Mouse (Mus musculus) lung, embryonic 15.5 days (tissue): Measurements from ENCODE around the gene Dmap1. TPM values are rescaled to one million over a fixed set of nuclear protein-coding genes. Genes with fewer than 3 reads are reported as not detected.

Experiments used
- ATAC-seq: fragments of 200-750 bp; cut with Nextera tagmentation; 2 replicates; pipeline ENCODE4 v1.8.0; 2017; ENCODE audit warnings: moderate number of reproducible peaks, borderline replicate concordance; ENCODE audit not compliant: low FRiP score, low TSS enrichment; ENCODE audit errors: extremely low read depth
- H3K27ac ChIP-seq: fragments of 300-500 bp; sonication (generic); 2 replicates; pipeline ENCODE4 v1.5.1; 2015; ENCODE audit warnings: moderate library complexity, mild to moderate bottlenecking, inconsistent platforms
- H3K27me3 ChIP-seq: fragments of 300-500 bp; sonication (generic); 2 replicates; pipeline ENCODE4 v1.6.1; 2015; ENCODE audit warnings: inconsistent platforms
- H3K36me3 ChIP-seq: fragments of 300-500 bp; sonication (generic); 2 replicates; pipeline ENCODE4 v1.6.1; 2015; ENCODE audit warnings: inconsistent platforms
- H3K4me1 ChIP-seq: fragments of 300-500 bp; sonication (generic); 2 replicates; pipeline ENCODE4 v1.6.1; 2015; ENCODE audit warnings: inconsistent platforms
- H3K4me2 ChIP-seq: fragments of 300-500 bp; sonication (generic); 2 replicates; pipeline ENCODE4 v1.6.1; 2015; ENCODE audit warnings: inconsistent platforms, mild to moderate bottlenecking, moderate library complexity
- H3K4me3 ChIP-seq: fragments of 300-500 bp; sonication (generic); 2 replicates; pipeline ENCODE4 v1.5.1; 2015; ENCODE audit warnings: mild to moderate bottlenecking, inconsistent platforms
- H3K9ac ChIP-seq: fragments of 300-500 bp; sonication (generic); 2 replicates; pipeline ENCODE4 v1.6.1; 2015; ENCODE audit warnings: inconsistent platforms
- H3K9me3 ChIP-seq: fragments of 300-500 bp; sonication (generic); 2 replicates; pipeline ENCODE4 v1.6.1; 2016; ENCODE audit warnings: inconsistent platforms
- WGBS: fragments of 180-500 bp; shearing (Covaris S2); methylation state at CpG from one replicate; pipeline ENCODE4 v1.1.7; 2015; 5-methylcytosine and 5-hydroxymethylcytosine counted together
- polyA plus RNA-seq: library from polyadenylated mRNA; unstranded; fragments of >200 nt; fragmentation: Nextera tagmentation; extraction: Ambion mirVana; gene quantifications from 2 replicates; pipeline ENCODE4 v1.2.1, GENCODE M21; 2015

Dmap1 gene
- polyA plus RNA-seq, 1 experiment from 2014 or later, result 58.7 TPM

GRCm38 (mm10) chr4:117654016-117654702 is 27.9 kb downstream of the Dmap1 start:
- no peak overlapping the region for H3K27ac ChIP-seq
- no peaks in the 10 kb centered on the region for H3K9me3 ChIP-seq
- 30% methylated on average over 10 of the region's 10 CpGs for WGBS
- H3K4me2 ChIP-seq, result no peak overlapping the region
- no peaks in the 10 kb centered on the region for H3K27me3 ChIP-seq
- H3K4me3 ChIP-seq, result no peak overlapping the region
- H3K4me1 ChIP-seq, result no peaks in the 10 kb centered on the region
- no peak for ATAC-seq
- H3K36me3 ChIP-seq, result no peaks in the 10 kb centered on the region; the same call in 1 of the 2 replicates
- no peak overlapping the region for H3K9ac ChIP-seq

- H3K4me1 ChIP-seq, result no peaks in the 10 kb centered on the region
- no peak overlapping the region for H3K27ac ChIP-seq
- H3K36me3 ChIP-seq, result no peaks in the 10 kb centered on the region; the same call in 1 of the 2 replicates
- no peak overlapping the region for H3K4me3 ChIP-seq
- no peaks in the 10 kb centered on the region for H3K9me3 ChIP-seq
- WGBS, result 54% methylated on average over 5 of the region's 5 CpGs
- no peaks in the 10 kb centered on the region for H3K27me3 ChIP-seq
- no peak overlapping the region for H3K4me2 ChIP-seq
- H3K9ac ChIP-seq, result no peak overlapping the region
- no peak for ATAC-seq
Observed at GRCm38 (mm10) chr4:117652727-117653126, 29.3 kb downstream of the Dmap1 start.

GRCm38 (mm10) chr4:117651626-117652101 is 30.4 kb downstream of the Dmap1 start:
- no peak for ATAC-seq
- no peaks in the 10 kb centered on the region for H3K9me3 ChIP-seq
- no peak overlapping the region for H3K27ac ChIP-seq
- H3K9ac ChIP-seq, result no peak overlapping the region
- 56% methylated on average over 8 of the region's 8 CpGs for whole genome bisulfite sequencing
- no peaks in the 10 kb centered on the region; the same call in 1 of the 2 replicates for H3K36me3 ChIP-seq
- H3K4me1 ChIP-seq, result no peaks in the 10 kb centered on the region
- H3K4me2 ChIP-seq, result no peak overlapping the region
- H3K4me3 ChIP-seq, result no peak overlapping the region
- no peaks in the 10 kb centered on the region for H3K27me3 ChIP-seq

DNA sequence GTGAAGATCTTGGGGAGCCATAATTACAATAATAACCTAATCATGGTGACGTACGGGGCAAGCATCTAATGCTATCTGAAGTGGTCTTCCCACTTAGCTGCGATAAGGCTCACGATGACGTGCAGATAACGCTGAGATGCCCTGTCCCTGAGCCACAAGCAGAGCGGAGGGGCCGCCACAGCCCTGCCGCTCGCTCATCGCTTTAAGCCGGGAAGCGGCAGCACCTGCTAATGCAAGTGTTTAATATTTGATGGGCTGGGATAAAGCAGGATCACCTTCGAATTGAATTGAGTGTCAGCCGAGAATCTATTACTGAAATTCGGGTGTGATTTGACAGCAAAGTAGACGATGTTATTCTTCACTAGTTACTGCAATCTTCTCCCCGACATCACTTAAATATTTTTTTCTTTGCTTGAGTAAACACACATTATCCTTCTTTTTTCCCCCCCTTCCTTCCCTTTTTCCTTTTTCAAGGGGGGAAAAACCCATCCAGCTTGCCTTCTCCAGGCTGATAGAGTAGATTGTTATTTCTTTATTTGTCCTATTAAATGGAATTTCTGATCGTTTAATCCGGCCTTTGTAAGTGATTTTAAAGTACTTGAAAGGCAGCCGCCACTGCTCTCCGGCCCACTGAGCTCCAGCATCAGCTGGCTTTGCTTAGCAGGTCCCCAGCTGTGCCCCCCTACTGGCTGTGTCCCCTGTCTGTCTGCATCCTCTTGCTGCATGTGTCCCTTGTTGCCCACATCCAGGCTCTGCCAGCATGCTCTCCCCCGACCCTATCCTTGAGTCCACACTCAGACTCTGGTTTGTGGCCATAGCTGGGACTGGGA is 34.9 kb downstream of the Dmap1 start:
- H3K4me1 ChIP-seq, result no peaks in the 10 kb centered on the region
- no peak overlapping the region for H3K27ac ChIP-seq
- H3K9ac ChIP-seq, result no peak overlapping the region
- peaks cover 3% of the 10 kb centered on the region; the same call in 1 of the 2 replicates for H3K36me3 ChIP-seq
- H3K4me3 ChIP-seq, result no peak overlapping the region
- WGBS, result 60% methylated on average over 23 of the region's 23 CpGs
- no peaks in the 10 kb centered on the region for H3K27me3 ChIP-seq
- H3K9me3 ChIP-seq, result no peaks in the 10 kb centered on the region
- no peak overlapping the region for H3K4me2 ChIP-seq
- no peak for ATAC-seq

GRCm38 (mm10) chr4:117646496-117646895 is 35.6 kb downstream of the Dmap1 start:
- Histone ChIP-seq H3K27ac (no peak overlapping the region), H3K9ac (no peak overlapping the region), H3K36me3 (peaks cover 3% of the 10 kb centered on the region; the same call in 1 of the 2 replicates), H3K4me2 (no peak overlapping the region), H3K9me3 (no peaks in the 10 kb centered on the region), H3K4me3 (no peak overlapping the region), H3K4me1 (no peaks in the 10 kb centered on the region), H3K27me3 (no peaks in the 10 kb centered on the region)
- 67% methylated on average over 8 of the region's 8 CpGs for WGBS
- ATAC-seq, result no peak

DNA sequence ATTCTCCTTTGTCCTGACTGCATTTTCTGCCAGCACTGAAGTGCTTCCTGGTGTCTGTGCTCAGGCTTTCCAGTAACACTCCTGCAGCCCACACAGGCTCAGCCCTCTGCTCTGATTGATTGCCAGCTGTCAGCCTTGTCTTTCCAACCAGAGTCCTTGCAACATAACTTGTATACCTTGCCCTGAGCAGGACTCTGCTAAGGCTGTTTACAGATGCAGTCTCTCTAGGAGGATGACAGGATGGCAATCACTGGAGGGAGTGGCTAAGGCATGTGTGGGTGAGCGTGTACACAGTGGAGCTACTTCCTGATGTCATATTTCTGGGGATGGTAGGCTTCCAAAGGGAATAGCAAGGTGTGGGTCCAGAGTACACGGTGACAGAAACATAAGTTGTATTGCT is 36.2 kb downstream of the Dmap1 start:
- H3K9me3 ChIP-seq, result no peaks in the 10 kb centered on the region
- WGBS, result 62% methylated on average over 2 of the region's 2 CpGs
- ATAC-seq, result no peak

DNA sequence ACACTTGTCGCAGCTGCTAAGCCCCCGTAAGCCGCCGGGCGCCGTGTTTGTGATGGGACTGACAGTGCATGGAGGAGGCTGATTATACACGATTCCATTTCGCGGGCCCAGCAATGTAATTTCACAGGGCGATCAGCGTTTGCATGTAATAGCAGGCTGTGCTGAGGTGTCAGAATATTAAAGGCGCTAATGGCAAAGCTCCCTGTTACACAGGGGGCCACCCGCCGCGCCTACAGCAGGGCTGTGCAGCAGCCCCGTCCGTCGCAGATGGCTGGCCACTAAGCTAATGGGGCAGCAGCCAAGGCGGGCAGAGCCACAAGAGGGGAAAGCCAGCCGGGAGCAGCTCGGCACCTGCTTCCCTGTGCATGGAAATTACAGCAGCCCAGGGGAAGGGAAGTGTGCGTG is 37.0 kb downstream of the Dmap1 start:
- H3K27ac ChIP-seq, result no peak overlapping the region
- ATAC-seq, result no peak
- 51% methylated on average over 22 of the region's 22 CpGs for WGBS
- peaks cover 3% of the 10 kb centered on the region; the same call in 1 of the 2 replicates for H3K36me3 ChIP-seq
- H3K4me2 ChIP-seq, result no peak overlapping the region
- H3K9ac ChIP-seq, result no peak overlapping the region
- H3K27me3 ChIP-seq, result no peaks in the 10 kb centered on the region
- no peaks in the 10 kb centered on the region for H3K9me3 ChIP-seq
- no peak overlapping the region for H3K4me3 ChIP-seq
- no peaks in the 10 kb centered on the region for H3K4me1 ChIP-seq

More for the DNA sequence above, 36.2 kb downstream of the Dmap1 start:
- Histone ChIP-seq H3K4me2 (no peak overlapping the region), H3K27ac (no peak overlapping the region), H3K4me1 (no peaks in the 10 kb centered on the region), H3K36me3 (peaks cover 3% of the 10 kb centered on the region; the same call in 1 of the 2 replicates), H3K4me3 (no peak overlapping the region), H3K27me3 (no peaks in the 10 kb centered on the region), H3K9ac (no peak overlapping the region)

DNA sequence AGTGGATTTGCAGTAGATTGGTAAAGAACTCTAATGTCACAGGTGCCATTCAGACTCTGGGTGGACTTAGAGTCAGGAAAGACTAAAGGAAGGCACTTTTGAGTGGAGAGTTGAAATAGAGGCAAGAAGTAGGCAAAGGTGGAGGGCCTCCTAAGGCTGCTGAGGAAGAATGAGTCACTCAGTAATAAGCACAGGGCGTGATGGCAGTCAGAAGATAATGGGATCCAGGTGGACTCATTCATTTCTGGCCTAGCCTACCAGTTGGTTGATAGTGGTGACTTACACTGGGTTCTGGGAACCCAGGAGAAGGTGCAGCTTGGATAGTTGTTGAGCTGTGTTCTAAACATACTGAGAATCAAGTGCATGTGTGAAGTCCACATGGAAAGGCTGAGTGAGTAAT is 40.3 kb downstream of the Dmap1 start:
- Histone ChIP-seq H3K4me2 (no peak overlapping the region), H3K27me3 (no peaks in the 10 kb centered on the region), H3K9ac (no peak overlapping the region), H3K4me3 (no peak overlapping the region), H3K27ac (no peak overlapping the region), H3K36me3 (peaks cover 3% of the 10 kb centered on the region; the same call in 1 of the 2 replicates), H3K9me3 (no peaks in the 10 kb centered on the region), H3K4me1 (no peaks in the 10 kb centered on the region)
- 89% methylated on average over 1 of the region's 1 CpGs for WGBS
- ATAC-seq, result no peak

DNA sequence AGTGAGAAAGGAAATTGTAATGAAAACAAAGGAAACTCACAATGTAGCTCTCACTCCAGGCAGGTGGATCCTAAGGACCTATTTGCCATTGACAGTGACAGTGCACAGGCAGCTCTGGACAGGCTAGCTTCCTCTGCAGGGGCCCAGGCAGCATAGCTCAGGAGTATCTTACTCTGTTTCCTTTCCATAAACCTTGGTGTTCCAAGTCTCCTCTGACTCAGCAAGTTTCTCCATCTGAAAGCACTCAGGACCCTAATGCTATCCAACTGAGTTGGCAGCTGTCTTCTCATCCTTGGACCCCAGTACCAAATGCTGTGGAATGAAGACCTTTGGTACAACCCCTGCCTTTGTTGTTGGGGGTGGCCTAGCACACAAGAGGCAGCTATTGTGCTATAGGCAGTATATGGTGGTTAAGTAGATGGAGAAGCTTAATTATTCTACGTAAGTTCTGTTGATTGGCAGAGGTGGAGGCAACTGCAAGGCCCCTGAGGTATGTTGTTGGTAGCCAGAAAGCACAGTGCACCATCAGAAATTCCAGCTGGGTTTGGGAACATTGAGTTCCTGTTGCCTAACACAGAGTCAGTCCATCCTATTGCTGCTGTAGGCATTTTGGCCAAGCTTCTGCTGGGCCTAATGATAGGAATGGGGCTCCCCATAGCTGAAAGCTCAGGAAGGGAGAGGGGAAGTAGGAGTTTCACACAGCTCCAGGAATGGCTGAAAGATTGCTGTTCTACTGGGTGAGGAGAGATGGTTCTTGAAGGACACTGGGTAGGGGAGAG is 41.0 kb downstream of the Dmap1 start:
- no peak for ATAC-seq

GRCm38 (mm10) chr4:117636891-117637613 is 45.0 kb downstream of the Dmap1 start:
- no peak overlapping the region for H3K4me2 ChIP-seq
- H3K9ac ChIP-seq, result no peak overlapping the region
- H3K4me1 ChIP-seq, result no peaks in the 10 kb centered on the region
- no peak for ATAC-seq
- no peaks in the 10 kb centered on the region for H3K27me3 ChIP-seq
- H3K36me3 ChIP-seq, result no peaks in the 10 kb centered on the region; the same call in 1 of the 2 replicates
- no peak overlapping the region for H3K4me3 ChIP-seq
- no peaks in the 10 kb centered on the region for H3K9me3 ChIP-seq
- 76% methylated on average over 22 of the region's 22 CpGs for WGBS
- H3K27ac ChIP-seq, result no peak overlapping the region

More for the DNA sequence above, 41.0 kb downstream of the Dmap1 start:
- Histone ChIP-seq H3K4me1 (no peaks in the 10 kb centered on the region), H3K27me3 (no peaks in the 10 kb centered on the region), H3K4me3 (no peak overlapping the region), H3K27ac (no peak overlapping the region), H3K4me2 (no peak overlapping the region), H3K36me3 (peaks cover 3% of the 10 kb centered on the region; the same call in 1 of the 2 replicates), H3K9ac (no peak overlapping the region), H3K9me3 (no peaks in the 10 kb centered on the region)
- WGBS, result 94% methylated on average over 1 of the region's 1 CpGs

- H3K27me3 ChIP-seq, result no peaks in the 10 kb centered on the region
- H3K9ac ChIP-seq, result no peak overlapping the region
- no peak for ATAC-seq
- H3K4me3 ChIP-seq, result no peak overlapping the region
- H3K4me2 ChIP-seq, result no peak overlapping the region
- no peaks in the 10 kb centered on the region for H3K4me1 ChIP-seq
- no peaks in the 10 kb centered on the region; the same call in 1 of the 2 replicates for H3K36me3 ChIP-seq
- no peak overlapping the region for H3K27ac ChIP-seq
- H3K9me3 ChIP-seq, result no peaks in the 10 kb centered on the region
- 64% methylated on average over 4 of the region's 4 CpGs for WGBS
Observed at GRCm38 (mm10) chr4:117636152-117636551, 45.9 kb downstream of the Dmap1 start.
